Mouse (Mus musculus): Measurements from ENCODE around the gene Vat1l. TPM values are rescaled to one million over a fixed set of nuclear protein-coding genes. Genes with fewer than 3 reads are reported as not detected.

Gene Vat1l
- polyA plus RNA-seq, 1 experiment from 2014 or later: 5.9 TPM

GRCm38 (mm10) chr8:114360506-114360905 is 155.1 kb downstream of the Vat1l start:
- H3K9me3 ChIP-seq: no peaks in the 10 kb centered on the region
- no peaks in the 10 kb centered on the region for H3K4me1 ChIP-seq
- H3K9ac ChIP-seq: no peak overlapping the region
- no peak overlapping the region for H3K27ac ChIP-seq
- H3K36me3 ChIP-seq: no peaks in the 10 kb centered on the region
- no peak overlapping the region for H3K4me2 ChIP-seq (replicated peaks)
- 57% methylated on average over 8 of the region's 8 CpGs for WGBS
- no peak for ATAC-seq (ENCODE audit: insufficient number of reproducible peaks, insufficient read depth, low FRiP score, low TSS enrichment)
- no peak overlapping the region for H3K4me3 ChIP-seq
- no peaks in the 10 kb centered on the region; the same call in 1 of the 2 replicates for H3K27me3 ChIP-seq

GRCm38 (mm10) chr8:114363167-114363566 is 157.8 kb downstream of the Vat1l start:
- Histone ChIP-seq H3K9me3 (no peaks in the 10 kb centered on the region), H3K4me1 (no peaks in the 10 kb centered on the region), H3K36me3 (no peaks in the 10 kb centered on the region), H3K4me2 (replicated peaks) (no peak overlapping the region), H3K9ac (no peak overlapping the region), H3K4me3 (no peak overlapping the region), H3K27ac (no peak overlapping the region), H3K27me3 (no peaks in the 10 kb centered on the region; the same call in 1 of the 2 replicates)
- no peak for ATAC-seq (ENCODE audit: insufficient number of reproducible peaks, insufficient read depth, low FRiP score, low TSS enrichment)
- 64% methylated on average over 5 of the region's 5 CpGs for WGBS

- Histone ChIP-seq H3K36me3 (no peaks in the 10 kb centered on the region), H3K9me3 (no peaks in the 10 kb centered on the region), H3K4me2 (replicated peaks) (no peak overlapping the region), H3K27ac (no peak overlapping the region), H3K27me3 (no peaks in the 10 kb centered on the region; the same call in 1 of the 2 replicates), H3K4me3 (no peak overlapping the region), H3K4me1 (no peaks in the 10 kb centered on the region), H3K9ac (no peak overlapping the region)
- ATAC-seq (ENCODE audit: insufficient number of reproducible peaks, insufficient read depth, low FRiP score, low TSS enrichment): 0 out of 2 replicates have a peak, but pooled peaks have one; percentile 72
- 29% methylated on average over 8 of the region's 8 CpGs for WGBS
Observed at GRCm38 (mm10) chr8:114363656-114364055, 158.2 kb downstream of the Vat1l start.

DNA sequence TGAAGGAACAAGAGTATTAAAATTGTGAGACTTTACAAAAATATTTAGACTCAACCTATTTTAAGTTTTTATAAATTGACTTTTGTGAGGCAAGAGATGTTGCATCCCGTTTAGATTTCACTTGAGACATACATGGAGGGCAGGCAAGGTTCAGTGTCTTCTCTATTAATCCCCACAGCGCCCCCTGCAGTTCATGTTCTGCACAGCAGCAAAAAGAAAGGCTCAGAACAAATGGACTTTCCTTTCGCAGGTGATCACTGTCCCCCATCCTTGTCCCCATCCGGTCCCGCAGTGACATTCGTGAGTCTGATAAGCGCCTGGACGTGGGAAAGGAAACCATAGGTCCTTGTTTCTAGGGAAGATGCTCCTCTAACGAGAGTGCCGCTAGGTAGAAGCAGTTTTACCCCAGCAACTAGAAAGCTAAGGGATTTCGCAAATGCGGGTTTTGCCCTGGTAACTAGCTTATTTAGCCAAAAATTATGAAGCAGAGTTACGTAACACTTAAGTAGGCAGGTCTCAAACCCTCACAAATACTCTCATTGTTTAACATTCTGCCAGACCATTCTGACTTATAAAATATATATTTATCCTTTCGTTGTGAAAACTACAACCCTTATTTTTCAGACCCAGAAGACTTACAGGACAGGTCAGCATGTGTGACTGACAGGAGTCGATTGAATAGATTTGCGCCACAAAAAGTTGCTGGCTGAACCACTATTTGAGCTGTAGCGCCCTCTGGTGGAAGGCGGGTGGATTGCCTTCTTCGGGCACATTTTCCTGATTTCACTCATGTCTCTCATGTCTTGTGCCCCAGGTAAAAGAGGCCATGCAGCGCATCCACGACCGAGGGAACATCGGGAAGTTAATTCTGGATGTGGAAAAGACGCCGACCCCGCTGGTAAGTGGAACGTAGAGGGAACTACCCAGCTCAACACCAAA is 163.9 kb downstream of the Vat1l start:
- no peak for ATAC-seq (ENCODE audit: insufficient number of reproducible peaks, insufficient read depth, low FRiP score, low TSS enrichment)
- Histone ChIP-seq H3K9me3 (no peaks in the 10 kb centered on the region), H3K4me3 (no peak overlapping the region), H3K27me3 (no peaks in the 10 kb centered on the region), H3K27ac (no peak overlapping the region), H3K4me2 (replicated peaks) (peak overlapping the region; percentile 24), H3K4me1 (no peaks in the 10 kb centered on the region), H3K36me3 (no peaks in the 10 kb centered on the region), H3K9ac (no peak overlapping the region)
- WGBS: 40% methylated on average over 27 of the region's 27 CpGs

GRCm38 (mm10) chr8:114374390-114374789 is 169.0 kb downstream of the Vat1l start:
- no peak for ATAC-seq (ENCODE audit: insufficient number of reproducible peaks, insufficient read depth, low FRiP score, low TSS enrichment)
- Histone ChIP-seq H3K9me3 (no peaks in the 10 kb centered on the region), H3K4me2 (replicated peaks) (no peak overlapping the region), H3K4me1 (no peaks in the 10 kb centered on the region), H3K27me3 (no peaks in the 10 kb centered on the region), H3K27ac (no peak overlapping the region), H3K36me3 (no peaks in the 10 kb centered on the region), H3K4me3 (no peak overlapping the region), H3K9ac (no peak overlapping the region)
- 78% methylated on average over 6 of the region's 6 CpGs for WGBS

GRCm38 (mm10) chr8:114384189-114384588 is 178.8 kb downstream of the Vat1l start:
- ATAC-seq (ENCODE audit: insufficient number of reproducible peaks, insufficient read depth, low FRiP score, low TSS enrichment): no peak
- 79% methylated on average over 3 of the region's 3 CpGs for WGBS
- Histone ChIP-seq H3K36me3 (no peaks in the 10 kb centered on the region), H3K4me1 (no peaks in the 10 kb centered on the region), H3K27ac (no peak overlapping the region), H3K9me3 (no peaks in the 10 kb centered on the region), H3K9ac (no peak overlapping the region), H3K27me3 (no peaks in the 10 kb centered on the region), H3K4me3 (no peak overlapping the region), H3K4me2 (replicated peaks) (no peak overlapping the region)

DNA sequence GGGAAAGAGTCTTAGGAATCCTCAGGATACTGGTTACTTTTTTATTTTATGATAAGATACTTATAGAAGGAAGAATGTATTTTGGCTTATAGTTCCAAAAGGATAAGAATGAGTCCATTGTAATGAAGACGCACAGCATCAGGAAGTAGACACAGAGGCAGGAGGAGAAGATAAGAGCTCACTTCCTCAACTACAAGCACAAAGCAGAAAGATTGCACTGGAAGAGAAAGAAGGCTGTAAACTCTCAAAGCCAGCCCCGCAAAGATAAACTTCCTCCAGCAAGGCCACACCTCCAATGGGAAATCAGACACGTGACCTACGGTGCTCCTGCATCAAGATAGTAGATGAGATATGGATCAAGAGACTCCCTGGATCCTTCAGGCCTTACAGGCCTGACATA is 182.1 kb downstream of the Vat1l start:
- H3K4me3 ChIP-seq: no peak overlapping the region
- no peak overlapping the region for H3K4me2 ChIP-seq (replicated peaks)
- H3K27me3 ChIP-seq: no peaks in the 10 kb centered on the region
- no peak for ATAC-seq (ENCODE audit: insufficient number of reproducible peaks, insufficient read depth, low FRiP score, low TSS enrichment)
- H3K36me3 ChIP-seq: no peaks in the 10 kb centered on the region
- no peaks in the 10 kb centered on the region for H3K4me1 ChIP-seq
- 84% methylated on average over 4 of the region's 4 CpGs for WGBS
- H3K9ac ChIP-seq: no peak overlapping the region
- no peak overlapping the region for H3K27ac ChIP-seq
- no peaks in the 10 kb centered on the region for H3K9me3 ChIP-seq

DNA sequence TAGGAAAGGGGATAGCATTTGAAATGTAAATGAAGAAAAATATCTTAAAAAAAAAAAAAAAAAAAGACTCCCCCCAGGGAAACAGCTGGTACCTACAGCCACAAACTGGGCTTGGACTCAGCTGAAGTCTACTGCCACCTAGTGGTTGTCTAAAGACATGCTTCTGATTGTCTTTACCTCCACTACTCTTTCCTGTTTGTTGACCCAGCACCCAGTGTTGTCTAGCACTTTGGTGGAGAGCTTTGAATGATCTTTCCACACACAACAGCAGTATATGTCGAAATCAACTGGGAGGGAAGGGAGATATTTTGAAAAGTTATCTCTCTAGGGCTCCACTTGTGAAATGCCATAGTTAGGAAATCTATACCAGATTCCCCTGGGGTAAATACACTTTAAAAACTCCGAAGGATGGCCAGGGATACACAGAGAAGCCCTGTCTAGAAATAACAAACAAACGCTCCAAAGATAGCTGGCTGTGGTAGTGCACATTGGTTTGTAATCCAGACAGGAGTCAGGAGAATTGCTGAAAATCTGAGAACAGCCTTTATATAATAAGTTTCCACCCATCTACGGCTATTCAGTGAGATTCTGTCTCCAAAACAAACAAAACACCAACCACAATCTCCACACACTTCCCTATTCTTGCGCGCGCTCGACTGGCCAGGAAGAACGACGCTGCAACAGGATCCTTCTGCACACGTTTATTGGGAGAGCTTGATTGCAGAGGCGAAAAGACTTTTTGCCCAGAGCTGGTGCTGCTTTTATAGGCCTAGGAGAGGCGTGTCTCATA is 185.2 kb downstream of the Vat1l start:
- no peak overlapping the region for H3K4me2 ChIP-seq (replicated peaks)
- H3K9ac ChIP-seq: no peak overlapping the region
- no peak overlapping the region for H3K27ac ChIP-seq
- H3K4me3 ChIP-seq: no peak overlapping the region
- no peaks in the 10 kb centered on the region for H3K27me3 ChIP-seq
- WGBS: 89% methylated on average over 12 of the region's 13 CpGs
- H3K36me3 ChIP-seq: no peaks in the 10 kb centered on the region
- H3K9me3 ChIP-seq: no peaks in the 10 kb centered on the region
- no peak for ATAC-seq (ENCODE audit: insufficient number of reproducible peaks, insufficient read depth, low FRiP score, low TSS enrichment)
- H3K4me1 ChIP-seq: no peaks in the 10 kb centered on the region

- no peaks in the 10 kb centered on the region for H3K36me3 ChIP-seq
- no peaks in the 10 kb centered on the region for H3K4me1 ChIP-seq
- no peaks in the 10 kb centered on the region for H3K27me3 ChIP-seq
- H3K9ac ChIP-seq: no peak overlapping the region
- ATAC-seq (ENCODE audit: insufficient number of reproducible peaks, insufficient read depth, low FRiP score, low TSS enrichment): no peak
- no peak overlapping the region for H3K4me3 ChIP-seq
- H3K4me2 ChIP-seq (replicated peaks): no peak overlapping the region
- 90% methylated on average over 5 of the region's 5 CpGs for WGBS
- H3K27ac ChIP-seq: no peak overlapping the region
- H3K9me3 ChIP-seq: no peaks in the 10 kb centered on the region
Observed at GRCm38 (mm10) chr8:114398326-114398725, 192.9 kb downstream of the Vat1l start.

DNA sequence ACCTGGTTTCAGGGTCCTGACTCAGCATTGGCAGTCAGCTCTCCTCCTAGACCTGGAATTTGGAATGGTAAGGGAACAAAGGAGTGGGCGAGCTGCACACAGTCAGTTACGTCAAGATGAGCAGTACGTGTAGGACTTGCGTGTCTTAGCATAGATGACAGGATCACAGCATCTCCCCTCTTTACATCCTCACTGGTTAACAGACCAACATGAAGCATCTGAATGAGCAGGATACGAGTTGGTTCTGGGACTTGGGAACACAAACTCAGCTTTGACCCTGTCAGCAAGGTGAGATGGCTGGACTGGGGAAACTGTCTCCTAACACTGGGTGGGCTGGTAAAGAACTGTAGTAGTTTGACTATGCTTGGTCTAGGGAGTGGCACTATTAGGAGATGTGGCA is 193.9 kb downstream of the Vat1l start:
- H3K27ac ChIP-seq: no peak overlapping the region
- no peak overlapping the region for H3K4me2 ChIP-seq (replicated peaks)
- 95% methylated on average over 5 of the region's 5 CpGs for WGBS

DNA sequence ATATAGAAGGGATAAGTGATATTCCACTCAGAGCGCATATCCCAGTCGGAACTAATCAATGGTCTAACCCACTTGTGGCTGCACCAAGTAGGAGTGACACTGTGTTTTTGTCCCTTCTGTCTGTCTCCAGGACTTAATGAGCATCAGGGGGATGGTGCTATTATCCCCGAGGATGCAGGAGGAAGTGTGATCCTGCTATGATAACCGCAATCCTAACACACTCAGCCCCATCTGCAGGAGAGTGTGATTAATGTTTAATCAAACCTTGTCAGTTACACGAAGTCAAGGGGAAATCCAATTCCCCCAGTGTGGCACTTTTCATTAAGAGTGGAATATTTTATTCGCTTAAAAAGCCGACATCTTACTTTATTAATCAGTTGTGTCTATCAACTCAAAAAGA is 196.3 kb downstream of the Vat1l start:
- H3K4me2 ChIP-seq (replicated peaks): no peak overlapping the region
- no peak overlapping the region for H3K9ac ChIP-seq
- H3K4me1 ChIP-seq: no peaks in the 10 kb centered on the region
- no peak overlapping the region for H3K27ac ChIP-seq
- no peaks in the 10 kb centered on the region for H3K27me3 ChIP-seq
- 69% methylated on average over 7 of the region's 7 CpGs for WGBS
- no peaks in the 10 kb centered on the region for H3K9me3 ChIP-seq
- H3K36me3 ChIP-seq: no peaks in the 10 kb centered on the region
- H3K4me3 ChIP-seq: no peak overlapping the region
- no peak for ATAC-seq (ENCODE audit: insufficient number of reproducible peaks, insufficient read depth, low FRiP score, low TSS enrichment)

More for the DNA sequence above, 193.9 kb downstream of the Vat1l start:
- H3K4me3 ChIP-seq: no peak overlapping the region
- H3K4me1 ChIP-seq: no peaks in the 10 kb centered on the region
- ATAC-seq (ENCODE audit: insufficient number of reproducible peaks, insufficient read depth, low FRiP score, low TSS enrichment): no peak
- no peak overlapping the region for H3K9ac ChIP-seq
- no peaks in the 10 kb centered on the region for H3K27me3 ChIP-seq
- H3K36me3 ChIP-seq: no peaks in the 10 kb centered on the region
- H3K9me3 ChIP-seq: no peaks in the 10 kb centered on the region

DNA sequence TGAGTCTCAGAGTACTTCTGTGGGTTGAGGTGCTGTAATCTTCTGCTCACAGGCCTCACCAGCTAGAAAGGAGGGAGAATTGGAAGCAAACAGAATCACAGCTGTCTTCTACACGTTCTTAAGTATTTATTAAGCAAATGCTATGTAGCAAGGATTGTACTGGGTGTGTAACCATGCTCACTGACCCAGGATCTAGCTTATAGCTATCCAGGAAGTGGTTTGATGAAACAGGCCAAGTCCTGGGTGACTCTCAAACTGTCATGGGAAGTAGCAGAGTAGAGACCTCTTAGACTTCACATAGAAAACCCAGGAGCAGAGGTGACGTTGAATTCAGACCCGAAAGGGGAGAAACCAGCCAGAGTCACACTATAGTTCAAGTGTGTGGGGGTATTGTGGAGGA is 206.0 kb downstream of the Vat1l start:
- H3K27ac ChIP-seq: no peak overlapping the region
- H3K4me2 ChIP-seq (replicated peaks): no peak overlapping the region
- no peaks in the 10 kb centered on the region for H3K36me3 ChIP-seq
- ATAC-seq (ENCODE audit: insufficient number of reproducible peaks, insufficient read depth, low FRiP score, low TSS enrichment): no peak
- no peak overlapping the region for H3K9ac ChIP-seq
- H3K4me1 ChIP-seq: no peaks in the 10 kb centered on the region
- no peaks in the 10 kb centered on the region for H3K9me3 ChIP-seq
- H3K4me3 ChIP-seq: no peak overlapping the region
- 72% methylated on average over 3 of the region's 3 CpGs for WGBS
- H3K27me3 ChIP-seq: no peaks in the 10 kb centered on the region
